Mouse (Mus musculus) intestine, postnatal 0 days (tissue): ENCODE data around the gene Atf7ip2. TPM values are rescaled to one million over a fixed set of nuclear protein-coding genes. Genes with fewer than 3 reads are reported as not detected.

Experiments
- ATAC-seq: fragments of 200-750 bp; cut with Nextera tagmentation; 2 replicates; pipeline ENCODE4 v1.8.0; 2017; ENCODE audit warnings: mild to moderate bottlenecking, moderate TSS enrichment, moderate library complexity
- H3K27ac ChIP-seq: fragments of 300-500 bp; sonication (generic); 2 replicates; pipeline ENCODE4 v1.5.1; 2014; ENCODE audit warnings: mild to moderate bottlenecking, low read depth, low read length, moderate library complexity
- H3K27me3 ChIP-seq: fragments of 300-500 bp; sonication (generic); replicated peaks from 2 replicates; pipeline ENCODE4 v1.6.1; 2014; ENCODE audit warnings: low read length, mixed read lengths; ENCODE audit not compliant: control insufficient read depth, insufficient read depth
- H3K36me3 ChIP-seq: fragments of 300-500 bp; sonication (generic); 2 replicates; pipeline ENCODE4 v1.6.1; 2014; ENCODE audit warnings: mild to moderate bottlenecking, moderate library complexity; ENCODE audit not compliant: control insufficient read depth, insufficient read depth
- H3K4me1 ChIP-seq: fragments of 300-500 bp; sonication (generic); replicated peaks from 2 replicates; pipeline ENCODE4 v1.6.1; 2014; ENCODE audit warnings: antibody characterized with exemption, low read length, mixed read lengths; ENCODE audit not compliant: control insufficient read depth, insufficient read depth
- H3K4me2 ChIP-seq: fragments of 300-500 bp; sonication (generic); replicated peaks from 2 replicates; pipeline ENCODE4 v1.6.1; 2014; ENCODE audit warnings: low read depth, mild to moderate bottlenecking, moderate library complexity
- H3K4me3 ChIP-seq: fragments of 300-500 bp; sonication (generic); 2 replicates; pipeline ENCODE4 v1.5.1; 2014; ENCODE audit warnings: low read depth, low read length
- H3K9ac ChIP-seq: fragments of 300-500 bp; sonication (generic); 2 replicates; pipeline ENCODE4 v1.6.1; 2014; ENCODE audit warnings: mild to moderate bottlenecking, low read depth, low read length
- H3K9me3 ChIP-seq: fragments of 300-500 bp; sonication (generic); 2 replicates; pipeline ENCODE4 v1.6.1; 2016; ENCODE audit warnings: mixed run types; ENCODE audit not compliant: control insufficient read depth
- CTCF ChIP-seq: sonication (generic); IDR thresholded peaks from 2 replicates; pipeline ENCODE4 v1.5.1; 2016; ENCODE audit warnings: low read depth, mild to moderate bottlenecking, control low read depth, antibody characterized with exemption, moderate library complexity
- WGBS: fragments of 180-500 bp; shearing (Covaris S2); extraction: QIAGEN DNeasy Blood & Tissue Kit; methylation state at CpG from one replicate; pipeline ENCODE4 v1.1.7; 2014; 5-methylcytosine and 5-hydroxymethylcytosine counted together
- polyA plus RNA-seq: library from polyadenylated mRNA; unstranded; fragments of >200 nt; fragmentation: Nextera tagmentation; extraction: Ambion mirVana; gene quantifications from 2 replicates; pipeline ENCODE4 v1.2.1, GENCODE M21; 2015

Gene Atf7ip2
- polyA plus RNA-seq, result 0.18 and 0.25 TPM in 2 replicates

DNA sequence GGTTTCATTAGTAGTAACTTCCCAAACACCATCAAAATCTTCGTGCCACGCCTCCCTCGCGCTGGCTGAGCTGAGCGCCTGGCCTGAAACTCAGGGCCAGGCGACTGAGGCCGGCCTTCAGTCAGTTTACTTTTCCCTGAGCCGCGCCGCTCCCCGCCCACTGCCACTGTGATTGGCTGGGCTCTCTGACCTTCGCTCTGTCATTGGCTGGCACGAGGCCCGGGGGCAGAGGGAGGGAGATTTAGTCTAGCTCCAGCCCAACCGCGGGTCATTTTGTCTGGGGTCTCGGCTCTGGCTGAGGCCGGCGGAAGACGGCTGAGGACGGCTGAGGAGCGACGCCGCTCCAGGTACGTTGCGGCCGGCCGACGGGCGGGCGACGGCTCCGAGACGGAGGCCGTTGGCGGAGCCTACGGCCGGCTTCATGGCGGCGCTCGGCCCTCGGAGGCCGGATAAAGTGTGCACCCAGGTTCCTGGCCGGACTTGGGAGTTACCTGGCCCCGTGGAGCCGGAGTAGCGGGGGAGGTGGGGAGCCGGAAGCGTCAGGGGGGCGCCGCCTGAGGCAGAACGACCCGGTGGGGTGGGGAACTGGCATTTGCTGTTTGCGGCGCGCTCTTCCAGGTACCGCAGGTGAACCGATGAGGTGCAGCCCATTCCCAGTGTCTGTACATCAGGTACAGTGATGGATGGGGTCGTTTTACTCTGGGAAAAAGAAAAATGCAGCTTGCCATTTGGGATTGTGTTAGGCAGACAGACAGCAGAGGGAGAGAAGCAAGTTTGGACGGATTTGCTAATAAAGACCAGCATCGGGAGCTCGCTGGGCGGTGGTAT is at the start of gene Atf7ip2:
TSS of gene Atf7ip2 (plus strand) at position 34 of the 828 bp plus-strand sequence.
- H3K27me3 ChIP-seq, result no peaks in the 10 kb centered on the region
- peak within 1 kb of the TSS; percentile 46 for H3K9ac ChIP-seq
- H3K4me1 ChIP-seq, result no peaks in the 10 kb centered on the region
- peak; percentile 94 for ATAC-seq
- WGBS, result 1% methylated on average over 63 of the region's 63 CpGs
- no peaks in the 10 kb centered on the region for H3K36me3 ChIP-seq
- H3K9me3 ChIP-seq, result no peaks in the 10 kb centered on the region
- H3K4me2 ChIP-seq, result peak within 1 kb of the TSS; percentile 98
- H3K27ac ChIP-seq, result no peak within 1 kb of the TSS
- H3K4me3 ChIP-seq, result peak within 1 kb of the TSS; percentile 55
- TF ChIP-seq CTCF, result no peak

DNA sequence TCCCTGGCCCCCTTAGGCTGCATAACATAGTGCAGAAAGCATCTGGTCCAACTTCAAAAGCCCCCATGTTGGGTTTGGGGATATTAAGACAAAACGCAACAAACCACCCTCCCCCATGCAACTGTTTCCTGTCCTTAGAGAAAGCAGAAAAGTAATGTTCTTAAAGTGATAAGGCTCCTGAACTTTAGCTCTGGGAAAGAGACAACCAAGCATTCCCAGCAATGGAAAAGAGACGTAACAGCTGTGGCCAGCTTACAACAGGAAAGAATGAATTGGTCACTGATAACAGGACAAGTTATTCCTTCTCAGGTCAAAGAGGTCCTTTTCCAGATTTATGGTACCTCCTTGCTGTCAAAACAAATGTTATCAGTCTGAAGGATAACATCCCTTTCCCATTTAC is 49.3 kb upstream of the Atf7ip2 start:
- no peaks in the 10 kb centered on the region for H3K4me1 ChIP-seq
- 49% methylated on average over 2 of the region's 2 CpGs for WGBS
- H3K4me3 ChIP-seq, result no peak overlapping the region

DNA sequence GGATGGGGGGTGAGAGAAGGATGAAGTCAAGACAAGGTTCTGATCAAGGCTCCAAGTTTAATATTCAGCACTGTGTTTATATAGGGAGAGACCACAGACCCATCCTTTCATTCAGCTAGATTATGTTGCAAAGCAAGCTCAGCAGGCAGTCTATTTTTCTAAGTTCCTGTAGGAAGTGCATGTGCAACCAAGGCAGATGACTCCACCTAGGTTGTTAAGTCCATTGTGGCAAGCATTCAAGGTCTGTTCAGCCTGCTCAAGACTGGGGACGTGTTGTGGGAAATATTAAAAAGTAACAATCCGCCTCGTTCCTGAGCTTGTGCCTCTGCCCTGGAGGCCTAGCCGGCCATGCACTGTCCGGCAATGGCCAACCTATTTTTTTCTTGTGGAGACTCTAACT is 45.1 kb upstream of the Atf7ip2 start:
- 92% methylated on average over 5 of the region's 5 CpGs for WGBS
- Histone ChIP-seq H3K27ac (no peak overlapping the region), H3K9me3 (no peaks in the 10 kb centered on the region), H3K4me3 (no peak overlapping the region), H3K4me1 (no peaks in the 10 kb centered on the region), H3K27me3 (no peaks in the 10 kb centered on the region), H3K36me3 (no peaks in the 10 kb centered on the region), H3K4me2 (no peak overlapping the region), H3K9ac (no peak overlapping the region)
- ATAC-seq, result no peak
- no peak for TF ChIP-seq CTCF

More for the DNA sequence above, 49.3 kb upstream of the Atf7ip2 start:
- Histone ChIP-seq H3K9ac (no peak overlapping the region), H3K27ac (no peak overlapping the region), H3K27me3 (no peaks in the 10 kb centered on the region), H3K36me3 (no peaks in the 10 kb centered on the region), H3K9me3 (no peaks in the 10 kb centered on the region), H3K4me2 (no peak overlapping the region)
- TF ChIP-seq CTCF, result no peak
- no peak for ATAC-seq

DNA sequence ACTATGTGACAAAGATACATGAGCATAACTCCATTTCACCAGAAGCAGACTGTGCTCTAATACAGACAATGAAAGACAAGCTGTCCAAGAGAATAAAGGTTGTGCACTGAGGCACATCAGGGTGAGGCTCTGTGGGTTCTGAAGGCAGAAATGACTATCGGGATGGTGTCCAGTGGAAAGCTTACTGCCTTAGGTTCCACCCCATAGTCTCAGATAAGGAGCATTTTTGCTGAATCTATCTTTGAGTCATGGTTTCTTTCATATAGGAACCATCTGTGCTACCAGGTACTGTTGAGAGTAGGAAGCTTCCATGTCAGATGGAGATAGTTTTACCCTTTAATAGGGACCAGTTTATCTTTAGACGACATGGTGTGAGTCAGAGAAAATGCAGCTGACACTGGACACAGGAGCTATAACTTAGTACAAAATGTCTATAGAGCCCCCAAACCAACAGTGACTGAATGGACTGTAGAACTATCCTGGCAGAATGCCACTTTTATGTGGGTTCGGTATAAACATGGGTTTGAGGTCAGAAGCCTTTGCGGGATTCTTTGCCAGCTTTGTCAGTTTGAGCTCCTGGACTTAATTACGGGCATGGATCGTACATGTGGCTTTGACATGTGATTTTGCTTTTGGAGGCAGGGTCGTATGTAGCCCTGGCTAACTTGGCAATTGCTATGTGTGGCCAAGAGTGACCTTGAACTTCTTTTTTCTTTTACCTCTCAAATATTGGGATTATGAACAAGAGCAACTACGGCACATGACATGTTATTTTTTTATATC is 23.2 kb upstream of the Atf7ip2 start:
- no peaks in the 10 kb centered on the region for H3K4me1 ChIP-seq
- H3K4me3 ChIP-seq, result no peak overlapping the region
- no peaks in the 10 kb centered on the region for H3K36me3 ChIP-seq
- H3K27me3 ChIP-seq, result no peaks in the 10 kb centered on the region
- whole genome bisulfite sequencing, result 88% methylated on average over 8 of the region's 8 CpGs
- no peak overlapping the region for H3K27ac ChIP-seq
- no peak for TF ChIP-seq CTCF
- no peak overlapping the region for H3K9ac ChIP-seq
- no peak overlapping the region for H3K4me2 ChIP-seq
- no peaks in the 10 kb centered on the region for H3K9me3 ChIP-seq
- no peak for ATAC-seq

DNA sequence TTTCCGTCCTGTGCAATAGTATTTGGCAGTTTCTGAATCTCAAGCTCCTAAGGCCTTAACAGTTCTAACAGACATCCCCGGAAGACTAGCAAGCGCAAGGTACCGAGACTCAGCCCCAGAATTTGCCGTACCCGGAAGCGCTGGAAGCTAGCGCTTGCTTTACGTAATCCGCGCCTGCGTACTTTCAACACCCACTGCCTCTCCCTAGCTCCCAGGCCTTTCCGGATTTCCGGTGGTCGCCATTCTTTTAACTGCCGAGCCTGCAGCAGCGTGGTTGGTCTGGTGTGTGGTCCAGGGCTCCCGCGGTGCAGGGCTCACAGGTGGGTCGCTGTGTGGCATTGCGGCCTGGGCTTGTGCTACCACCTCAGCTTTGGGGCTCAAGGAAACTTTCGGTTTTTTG is 22.5 kb upstream of the Atf7ip2 start, which contains the start of gene Rpl39l:
TSS of gene Rpl39l (plus strand) at position 222 of the 400 bp plus-strand sequence.
- Histone ChIP-seq H3K27me3 (no peaks in the 10 kb centered on the region), H3K4me2 (no peak within 1 kb of the TSS), H3K4me1 (no peaks in the 10 kb centered on the region), H3K27ac (no peak within 1 kb of the TSS), H3K4me3 (no peak within 1 kb of the TSS), H3K9ac (no peak within 1 kb of the TSS), H3K9me3 (no peaks in the 10 kb centered on the region), H3K36me3 (no peaks in the 10 kb centered on the region)
- ATAC-seq, result no peak
- TF ChIP-seq CTCF, result no peak
- 84% methylated on average over 22 of the region's 22 CpGs for WGBS

DNA sequence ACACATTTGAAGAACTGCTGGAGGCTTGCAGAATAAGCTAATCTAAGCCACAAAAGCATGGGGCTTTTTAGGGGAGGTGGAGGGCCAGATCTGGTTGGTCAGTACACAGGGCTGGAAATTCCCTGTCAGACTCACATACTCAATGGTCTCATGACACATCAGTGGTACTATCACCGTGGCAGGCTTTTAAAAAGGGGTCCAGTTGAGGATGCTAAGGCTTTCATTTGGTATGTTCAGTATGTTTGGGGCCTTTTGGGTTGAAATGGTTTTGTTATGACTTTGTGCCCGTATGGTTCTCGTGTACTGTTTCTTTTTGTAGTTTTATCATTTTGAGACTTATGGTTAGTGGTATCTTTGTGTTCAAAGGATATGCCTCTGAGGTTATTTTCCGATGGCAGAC is 21.2 kb upstream of the Atf7ip2 start:
- WGBS, result 90% methylated on average over 4 of the region's 4 CpGs
- Histone ChIP-seq H3K27me3 (no peaks in the 10 kb centered on the region), H3K4me2 (no peak overlapping the region), H3K9ac (no peak overlapping the region), H3K4me1 (no peaks in the 10 kb centered on the region), H3K36me3 (no peaks in the 10 kb centered on the region), H3K9me3 (no peaks in the 10 kb centered on the region), H3K4me3 (no peak overlapping the region), H3K27ac (no peak overlapping the region)
- no peak for TF ChIP-seq CTCF
- no peak for ATAC-seq
